Mouse (Mus musculus): Measurements from ENCODE around the gene Acot13. TPM values are rescaled to one million over a fixed set of nuclear protein-coding genes. Genes with fewer than 3 reads are reported as not detected.
"Not testable (repeated sequence)": the region's sequence is repeated elsewhere in the genome, so short reads cannot be mapped to it uniquely, and the experiment has no call there.

Gene Acot13
- polyA plus RNA-seq, 1 experiment from 2014 or later, result 56.5 TPM

GRCm38 (mm10) chr13:24799378-24799777, 32.0 kb downstream of the Acot13 start:
- Histone ChIP-seq H3K4me3 (peak overlapping the region; percentile 97), H3K36me3 (no peaks in the 10 kb centered on the region), H3K9me3 (no peaks in the 10 kb centered on the region), H3K27ac (peak overlapping the region; percentile 99; the same call in 1 of the 2 replicates), H3K4me1 (replicated peaks) (peaks cover 26% of the 10 kb centered on the region), H3K27me3 (ENCODE audit: insufficient read depth, poor library complexity, severe bottlenecking) (no peaks in the 10 kb centered on the region)
- DNase-seq (ENCODE audit: low spot score), result no peak
- WGBS, result 75% methylated on average over 5 of the region's 5 CpGs

- Histone ChIP-seq H3K27me3 (ENCODE audit: insufficient read depth, poor library complexity, severe bottlenecking) (no peaks in the 10 kb centered on the region), H3K4me3 (no peak overlapping the region), H3K27ac (no peak overlapping the region), H3K9me3 (no peaks in the 10 kb centered on the region), H3K4me1 (replicated peaks) (peaks cover 19% of the 10 kb centered on the region), H3K36me3 (no peaks in the 10 kb centered on the region)
- no peak for DNase-seq (ENCODE audit: low spot score)
- 97% methylated on average over 4 of the region's 4 CpGs for WGBS
Observed at GRCm38 (mm10) chr13:24798686-24799085, 32.7 kb downstream of the Acot13 start.

- Histone ChIP-seq H3K4me1 (replicated peaks) (no peaks in the 10 kb centered on the region), H3K4me3 (no peak overlapping the region), H3K36me3 (no peaks in the 10 kb centered on the region), H3K9me3 (no peaks in the 10 kb centered on the region), H3K27ac (no peak overlapping the region), H3K27me3 (ENCODE audit: insufficient read depth, poor library complexity, severe bottlenecking) (no peaks in the 10 kb centered on the region)
- DNase-seq (ENCODE audit: low spot score), result no peak
- WGBS, result 90% methylated on average over 9 of the region's 9 CpGs
Observed at GRCm38 (mm10) chr13:24792411-24793045, 38.8 kb downstream of the Acot13 start.

- Histone ChIP-seq H3K27ac (no peak overlapping the region), H3K36me3 (no peaks in the 10 kb centered on the region), H3K27me3 (ENCODE audit: insufficient read depth, poor library complexity, severe bottlenecking) (no peaks in the 10 kb centered on the region), H3K4me3 (no peak overlapping the region), H3K4me1 (replicated peaks) (0 out of 2 replicates have a peak, but pooled peaks cover 1% of the 10 kb centered on the region), H3K9me3 (no peaks in the 10 kb centered on the region)
- WGBS, result 77% methylated on average over 2 of the region's 2 CpGs
- no peak for DNase-seq (ENCODE audit: low spot score)
Observed at GRCm38 (mm10) chr13:24791349-24791748, 40.0 kb downstream of the Acot13 start.

GRCm38 (mm10) chr13:24787477-24787876, 43.9 kb downstream of the Acot13 start:
- H3K27me3 ChIP-seq (ENCODE audit: insufficient read depth, poor library complexity, severe bottlenecking), result no peaks in the 10 kb centered on the region

GRCm38 (mm10) chr13:24786014-24786490, 45.3 kb downstream of the Acot13 start:
- Histone ChIP-seq H3K27ac (no peak overlapping the region), H3K4me1 (replicated peaks) (0 out of 2 replicates have a peak, but pooled peaks cover 5% of the 10 kb centered on the region), H3K4me3 (no peak overlapping the region), H3K9me3 (no peaks in the 10 kb centered on the region), H3K27me3 (ENCODE audit: insufficient read depth, poor library complexity, severe bottlenecking) (no peaks in the 10 kb centered on the region), H3K36me3 (no peaks in the 10 kb centered on the region)
- WGBS, result 49% methylated on average over 11 of the region's 11 CpGs
- no peak for DNase-seq (ENCODE audit: low spot score)

More at GRCm38 (mm10) chr13:24787477-24787876, 43.9 kb downstream of the Acot13 start:
- Histone ChIP-seq H3K27ac (no peak overlapping the region), H3K4me3 (no peak overlapping the region), H3K36me3 (no peaks in the 10 kb centered on the region), H3K4me1 (replicated peaks) (0 out of 2 replicates have a peak, but pooled peaks cover 5% of the 10 kb centered on the region), H3K9me3 (no peaks in the 10 kb centered on the region)
- WGBS, result 88% methylated on average over 5 of the region's 5 CpGs
- no peak for DNase-seq (ENCODE audit: low spot score)

GRCm38 (mm10) chr13:24781916-24782315, 49.4 kb downstream of the Acot13 start:
- Histone ChIP-seq H3K9me3 (no peaks in the 10 kb centered on the region), H3K27ac (no peak overlapping the region), H3K36me3 (no peaks in the 10 kb centered on the region), H3K4me1 (replicated peaks) (0 out of 2 replicates have a peak, but pooled peaks cover 5% of the 10 kb centered on the region), H3K4me3 (no peak overlapping the region), H3K27me3 (ENCODE audit: insufficient read depth, poor library complexity, severe bottlenecking) (no peaks in the 10 kb centered on the region)
- WGBS, result 90% methylated on average over 5 of the region's 5 CpGs
- no peak for DNase-seq (ENCODE audit: low spot score)

- no peaks in the 10 kb centered on the region for H3K36me3 ChIP-seq
- DNase-seq (ENCODE audit: low spot score), result no peak
Observed at GRCm38 (mm10) chr13:24778706-24779380, 52.5 kb downstream of the Acot13 start.

GRCm38 (mm10) chr13:24778026-24778425, 53.3 kb downstream of the Acot13 start:
- 79% methylated on average over 2 of the region's 2 CpGs for WGBS
- DNase-seq (ENCODE audit: low spot score), result no peak
- no peaks in the 10 kb centered on the region for H3K9me3 ChIP-seq
- no peaks in the 10 kb centered on the region for H3K27me3 ChIP-seq (ENCODE audit: insufficient read depth, poor library complexity, severe bottlenecking)
- H3K4me1 ChIP-seq (replicated peaks), result no peaks in the 10 kb centered on the region
- no peaks in the 10 kb centered on the region for H3K36me3 ChIP-seq
- no peak overlapping the region for H3K4me3 ChIP-seq
- no peak overlapping the region for H3K27ac ChIP-seq

More at GRCm38 (mm10) chr13:24778706-24779380, 52.5 kb downstream of the Acot13 start:
- Histone ChIP-seq H3K4me3 (no peak overlapping the region), H3K27me3 (ENCODE audit: insufficient read depth, poor library complexity, severe bottlenecking) (no peaks in the 10 kb centered on the region), H3K4me1 (replicated peaks) (no peaks in the 10 kb centered on the region), H3K9me3 (no peaks in the 10 kb centered on the region), H3K27ac (no peak overlapping the region)
- 87% methylated on average over 8 of the region's 8 CpGs for WGBS

- H3K9me3 ChIP-seq, result no peaks in the 10 kb centered on the region
- H3K27me3 ChIP-seq (ENCODE audit: insufficient read depth, poor library complexity, severe bottlenecking), result no peaks in the 10 kb centered on the region
- H3K4me3 ChIP-seq, result no peak overlapping the region
- peak; percentile 37 for DNase-seq (ENCODE audit: low spot score)
- WGBS, result 51% methylated on average over 7 of the region's 7 CpGs
- no peaks in the 10 kb centered on the region for H3K4me1 ChIP-seq (replicated peaks)
- no peaks in the 10 kb centered on the region for H3K36me3 ChIP-seq
- H3K27ac ChIP-seq, result no peak overlapping the region
Observed at GRCm38 (mm10) chr13:24776146-24776844, 55.0 kb downstream of the Acot13 start.

- H3K4me3 ChIP-seq; H3K27me3 ChIP-seq (ENCODE audit: insufficient read depth, poor library complexity, severe bottlenecking); H3K36me3 ChIP-seq; H3K27ac ChIP-seq; H3K4me1 ChIP-seq (replicated peaks); DNase-seq (ENCODE audit: low spot score); H3K9me3 ChIP-seq: not testable (repeated sequence)
- WGBS, result 95% methylated on average over 10 of the region's 10 CpGs
Observed at GRCm38 (mm10) chr13:24771482-24771881, 59.9 kb downstream of the Acot13 start.
